Mouse (Mus musculus): ENCODE data around the gene Pid1. TPM values are rescaled to one million over a fixed set of nuclear protein-coding genes. Genes with fewer than 3 reads are reported as not detected.

Pid1 gene
- total and polyA plus RNA-seq, 3 experiments, result not detected

- Histone ChIP-seq H3K27ac (ENCODE audit: insufficient read depth, low read depth) (no peak overlapping the region), H3K36me3 (replicated peaks in 1 of 2; ENCODE audit: control insufficient read depth in 1 of 2, insufficient read depth in 1 of 2, low read length in 1 of 2) (no peaks in the 10 kb centered on the region), H3K9ac (ENCODE audit: insufficient read depth, low read depth) (no peak overlapping the region), H3K9me3 (replicated peaks; ENCODE audit: low read length) (no peaks in the 10 kb centered on the region), H3K4me3 (replicated peaks in 1 of 3; ENCODE audit: low read depth in 2 of 3, low read length in 2 of 3, poor library complexity in 1 of 3) (no peak overlapping the region), H3K4me1 (ENCODE audit: control insufficient read depth in 1 of 2, insufficient read depth in 2 of 2) (peaks cover 0 to 17% of the 10 kb centered on the region in 2 experiments; a peak in 2 of 4 replicates), H3K4me2 (ENCODE audit: insufficient read depth, low read depth, poor library complexity, severe bottlenecking) (no peak overlapping the region), H3K27me3 (replicated peaks) (no peaks in the 10 kb centered on the region), H3K79me2 (replicated peaks; ENCODE audit: control insufficient read depth, extremely low read depth, insufficient read depth, poor library complexity, severe bottlenecking) (no peaks in the 10 kb centered on the region)
- TF ChIP-seq RAD21 (IDR thresholded peaks at IDR 0.05; ENCODE audit: low read depth, low read length), result no peak
- no peak for TF ChIP-seq JUND (conservative IDR thresholded peaks at IDR 0.05; ENCODE audit: low read depth, low read length)
- DNase-seq (ENCODE audit: extremely low read depth), result no peak
- dilution Hi-C loops (cut with MboI; ENCODE audit: extremely low pct_ligation_motif_present, extremely low pct_unique_long_range_greater_than_20kb, low sequenced_read_pairs) (no loop called here), in situ Hi-C loops (cut with MboI; ENCODE audit: low pct_ligation_motif_present, low pct_unique_long_range_greater_than_20kb, low sequenced_read_pairs) (no loop called here)
Observed at GRCm38 (mm10) chr1:84318569-84318968, 45.4 kb downstream of the Pid1 start.

GRCm38 (mm10) chr1:84317827-84318226 is 46.2 kb downstream of the Pid1 start:
- H3K27me3 ChIP-seq (replicated peaks), result no peaks in the 10 kb centered on the region
- H3K4me1 ChIP-seq (ENCODE audit: control insufficient read depth in 1 of 2, insufficient read depth in 2 of 2), result peaks cover 0 to 17% of the 10 kb centered on the region in 2 experiments; a peak in 2 of 4 replicates
- H3K4me3 ChIP-seq (replicated peaks in 1 of 3; ENCODE audit: low read depth in 2 of 3, low read length in 2 of 3, poor library complexity in 1 of 3), result no peak overlapping the region
- no peak overlapping the region for H3K4me2 ChIP-seq (ENCODE audit: insufficient read depth, low read depth, poor library complexity, severe bottlenecking)
- no peaks in the 10 kb centered on the region for H3K79me2 ChIP-seq (replicated peaks; ENCODE audit: control insufficient read depth, extremely low read depth, insufficient read depth, poor library complexity, severe bottlenecking)
- TF ChIP-seq ZC3H11A (IDR thresholded peaks at IDR 0.05; ENCODE audit: low read depth, low read length) (no peak), USF2 (conservative IDR thresholded peaks at IDR 0.05; ENCODE audit: low read depth, low read length) (no peak), SIN3A (IDR thresholded peaks at IDR 0.05; ENCODE audit: low read length) (no peak), ZMIZ1 (IDR thresholded peaks at IDR 0.05; ENCODE audit: low read depth, low read length) (no peak), MAFK (IDR thresholded peaks at IDR 0.05; ENCODE audit: insufficient replicate concordance, low read length) (no peak), ETS1 (conservative IDR thresholded peaks at IDR 0.05; ENCODE audit: low read depth, low read length) (no peak), HCFC1 (IDR thresholded peaks at IDR 0.05; ENCODE audit: low read depth, low read length) (no peak), RAD21 (IDR thresholded peaks at IDR 0.05; ENCODE audit: low read depth, low read length) (no peak), BHLHE40 (IDR thresholded peaks at IDR 0.05; ENCODE audit: low read depth, low read length) (no peak), EP300 (IDR thresholded peaks at IDR 0.05; ENCODE audit: low read length) (no peak), CHD2 (IDR thresholded peaks at IDR 0.05; ENCODE audit: low read length) (no peak)
- dilution Hi-C loops (cut with MboI; ENCODE audit: extremely low pct_ligation_motif_present, extremely low pct_unique_long_range_greater_than_20kb, low sequenced_read_pairs) (no loop called here), in situ Hi-C loops (cut with MboI; ENCODE audit: low pct_ligation_motif_present, low pct_unique_long_range_greater_than_20kb, low sequenced_read_pairs) (no loop called here)
- H3K9me3 ChIP-seq (replicated peaks; ENCODE audit: low read length), result no peaks in the 10 kb centered on the region
- DNase-seq (ENCODE audit: extremely low read depth), result peak; percentile 3
- no peak overlapping the region for H3K9ac ChIP-seq (ENCODE audit: insufficient read depth, low read depth)
- no peaks in the 10 kb centered on the region for H3K36me3 ChIP-seq (replicated peaks in 1 of 2; ENCODE audit: control insufficient read depth in 1 of 2, insufficient read depth in 1 of 2, low read length in 1 of 2)
- no peak overlapping the region for H3K27ac ChIP-seq (ENCODE audit: insufficient read depth, low read depth)

GRCm38 (mm10) chr1:84309966-84310460 is 54.0 kb downstream of the Pid1 start:
- Histone ChIP-seq H3K4me3 (replicated peaks in 1 of 3; ENCODE audit: low read depth in 2 of 3, low read length in 2 of 3, poor library complexity in 1 of 3) (no peak overlapping the region), H3K36me3 (replicated peaks in 1 of 2; ENCODE audit: control insufficient read depth in 1 of 2, insufficient read depth in 1 of 2, low read length in 1 of 2) (no peaks in the 10 kb centered on the region), H3K27me3 (replicated peaks) (no peaks in the 10 kb centered on the region), H3K4me1 (ENCODE audit: control insufficient read depth in 1 of 2, insufficient read depth in 2 of 2) (no peaks in the 10 kb centered on the region), H3K79me2 (replicated peaks; ENCODE audit: control insufficient read depth, extremely low read depth, insufficient read depth, poor library complexity, severe bottlenecking) (no peaks in the 10 kb centered on the region), H3K9ac (ENCODE audit: insufficient read depth, low read depth) (no peak overlapping the region), H3K9me3 (replicated peaks; ENCODE audit: low read length) (no peaks in the 10 kb centered on the region), H3K27ac (ENCODE audit: insufficient read depth, low read depth) (no peak overlapping the region), H3K4me2 (ENCODE audit: insufficient read depth, low read depth, poor library complexity, severe bottlenecking) (no peak overlapping the region)
- in situ Hi-C loops (cut with MboI; ENCODE audit: low pct_ligation_motif_present, low pct_unique_long_range_greater_than_20kb, low sequenced_read_pairs), result no loop called here
- TF ChIP-seq E2F4 (IDR thresholded peaks at IDR 0.05; ENCODE audit: insufficient replicate concordance, low read depth, low read length), result no peak
- no peak for TF ChIP-seq PAX5 (IDR thresholded peaks at IDR 0.05; ENCODE audit: low read length)
- no peak for TF ChIP-seq JUND (conservative IDR thresholded peaks at IDR 0.05; ENCODE audit: low read depth, low read length)
- TF ChIP-seq RAD21 (IDR thresholded peaks at IDR 0.05; ENCODE audit: low read depth, low read length), result no peak
- TF ChIP-seq BHLHE40 (IDR thresholded peaks at IDR 0.05; ENCODE audit: low read depth, low read length), result no peak
- no peak for TF ChIP-seq USF1 (IDR thresholded peaks at IDR 0.05; ENCODE audit: low read depth, low read length)
- TF ChIP-seq EP300 (IDR thresholded peaks at IDR 0.05; ENCODE audit: low read length), result no peak
- DNase-seq (ENCODE audit: extremely low read depth), result no peak
- dilution Hi-C loops (cut with MboI; ENCODE audit: extremely low pct_ligation_motif_present, extremely low pct_unique_long_range_greater_than_20kb, low sequenced_read_pairs), result no loop called here

All from CH12.LX (cell line).